Mouse (Mus musculus): ENCODE data around the gene Gnaz.

Gene Gnaz

GRCm38 (mm10) chr10:74967651-74968267 is 782 bp downstream of the Gnaz start:
- peak; percentile 46 to 58 for DNase-seq (ENCODE audit: inconsistent age in 2 of 2, low spot score in 1 of 2)

GRCm38 (mm10) chr10:74969266-74969665 is 2.3 kb downstream of the Gnaz start:
- DNase-seq (ENCODE audit: inconsistent age in 2 of 2, low spot score in 1 of 2), result no peak

- no peak for DNase-seq (ENCODE audit: inconsistent age in 2 of 2, low spot score in 1 of 2)
Measured at GRCm38 (mm10) chr10:74973026-74973425, 6.0 kb downstream of the Gnaz start.

GRCm38 (mm10) chr10:74975626-74976025 is 8.6 kb downstream of the Gnaz start:
- no peak for DNase-seq (ENCODE audit: inconsistent age in 2 of 2, low spot score in 1 of 2)

GRCm38 (mm10) chr10:74976429-74976828 is 9.5 kb downstream of the Gnaz start:
- DNase-seq (ENCODE audit: inconsistent age in 2 of 2, low spot score in 1 of 2), result no peak

GRCm38 (mm10) chr10:74978056-74978455 is 11.1 kb downstream of the Gnaz start:
- DNase-seq (ENCODE audit: inconsistent age in 2 of 2, low spot score in 1 of 2), result peak; percentile 78 to 82

GRCm38 (mm10) chr10:74981159-74981558 is 14.2 kb downstream of the Gnaz start:
- no peak for DNase-seq (ENCODE audit: inconsistent age in 2 of 2, low spot score in 1 of 2)

- DNase-seq (ENCODE audit: inconsistent age in 2 of 2, low spot score in 1 of 2), result no peak
Measured at GRCm38 (mm10) chr10:74983176-74983575, 16.2 kb downstream of the Gnaz start.

GRCm38 (mm10) chr10:74987698-74988470 is 20.9 kb downstream of the Gnaz start:
- DNase-seq (ENCODE audit: inconsistent age in 2 of 2, low spot score in 1 of 2), result no peak

GRCm38 (mm10) chr10:74989814-74990213 is 22.8 kb downstream of the Gnaz start:
- DNase-seq (ENCODE audit: inconsistent age in 2 of 2, low spot score in 1 of 2), result no peak

GRCm38 (mm10) chr10:74990584-74991322 is 23.8 kb downstream of the Gnaz start:
- no peak for DNase-seq (ENCODE audit: inconsistent age in 2 of 2, low spot score in 1 of 2)

- no peak for DNase-seq (ENCODE audit: inconsistent age in 2 of 2, low spot score in 1 of 2)
Measured at GRCm38 (mm10) chr10:74994863-74995262, 27.9 kb downstream of the Gnaz start.

- peak in 1 of 2 experiments; percentile 41 for DNase-seq (ENCODE audit: inconsistent age in 2 of 2, low spot score in 1 of 2)
Measured at GRCm38 (mm10) chr10:74995377-74995776, 28.4 kb downstream of the Gnaz start.

GRCm38 (mm10) chr10:75001391-75001790 is 34.4 kb downstream of the Gnaz start:
- DNase-seq (ENCODE audit: inconsistent age in 2 of 2, low spot score in 1 of 2), result no peak

GRCm38 (mm10) chr10:75004067-75004466 is 37.1 kb downstream of the Gnaz start:
- no peak for DNase-seq (ENCODE audit: inconsistent age in 2 of 2, low spot score in 1 of 2)

- DNase-seq (ENCODE audit: inconsistent age in 2 of 2, low spot score in 1 of 2), result no peak
Measured at GRCm38 (mm10) chr10:75006889-75007662, 40.1 kb downstream of the Gnaz start.

- no peak for DNase-seq (ENCODE audit: inconsistent age in 2 of 2, low spot score in 1 of 2)
Measured at GRCm38 (mm10) chr10:75010704-75011103, 43.7 kb downstream of the Gnaz start.

- no peak for DNase-seq (ENCODE audit: inconsistent age in 2 of 2, low spot score in 1 of 2)
Measured at GRCm38 (mm10) chr10:75015465-75015864, 48.5 kb downstream of the Gnaz start.

- DNase-seq (ENCODE audit: inconsistent age in 2 of 2, low spot score in 1 of 2), result no peak
Measured at GRCm38 (mm10) chr10:75016481-75016880, 49.5 kb downstream of the Gnaz start.

- DNase-seq (ENCODE audit: inconsistent age in 2 of 2, low spot score in 1 of 2), result no peak
Measured at GRCm38 (mm10) chr10:75020271-75020670, 53.3 kb downstream of the Gnaz start.

GRCm38 (mm10) chr10:75021138-75021537 is 54.2 kb downstream of the Gnaz start:
- DNase-seq (ENCODE audit: inconsistent age in 2 of 2, low spot score in 1 of 2), result peak; percentile 81 to 94
